Mouse (Mus musculus) v-Abl transformed pro-B cells (cell line): ENCODE results near the gene Snrpa.
"Not testable (repeated sequence)": the region's sequence is repeated elsewhere in the genome, so short reads cannot be mapped to it uniquely, and the experiment has no call there.

Experiments used
- in situ Hi-C, 2 experiments: fragments of 400-800 bp; cut with MboI; formaldehyde crosslinking; loops; one replicate each; pipeline ENCODE4 v1.15.1; 2025; ENCODE audit not compliant: unreplicated experiment in 2 of 2

Gene Snrpa

GRCm38 (mm10) chr7:27195681-27196611 is at the start of gene Snrpa, which contains the start of gene BC024978:
Gene Snrpa (minus strand): TSS chr7:27196271.
Gene BC024978 (plus strand): TSS chr7:27195781.
- in situ Hi-C loops, result loop anchor here in 1 of 2 experiments (25.0 kb wide), 1 partner anchor 391 kb away; the partner anchor contains the start of gene Akt2

GRCm38 (mm10) chr7:27244088-27244487 is 48.0 kb upstream of the Snrpa start:
- in situ Hi-C loops, result not testable (repeated sequence)

- in situ Hi-C loops, result no loop called here
These were observed 47.1 kb upstream of the Snrpa start for GRCm38 (mm10) chr7:27243211-27243610.

- in situ Hi-C loops, result no loop called here
These were observed 42.5 kb upstream of the Snrpa start for GRCm38 (mm10) chr7:27238568-27238967.

GRCm38 (mm10) chr7:27237527-27237926 is 41.5 kb upstream of the Snrpa start:
- in situ Hi-C loops, result no loop called here

- in situ Hi-C loops, result no loop called here
These were observed 39.7 kb upstream of the Snrpa start for GRCm38 (mm10) chr7:27235726-27236125.

GRCm38 (mm10) chr7:27233300-27233699 is 37.2 kb upstream of the Snrpa start:
- in situ Hi-C loops, result no loop called here

GRCm38 (mm10) chr7:27232781-27233281 is 36.8 kb upstream of the Snrpa start, which contains the start of gene Coq8b:
Gene Coq8b (plus strand): TSS chr7:27233023.
- in situ Hi-C loops, result no loop called here

GRCm38 (mm10) chr7:27231693-27232331 is 35.7 kb upstream of the Snrpa start:
- in situ Hi-C loops, result no loop called here

GRCm38 (mm10) chr7:27230781-27231180 is 34.7 kb upstream of the Snrpa start:
- in situ Hi-C loops, result no loop called here

- in situ Hi-C loops, result loop anchor here in 1 of 2 experiments (5.0 kb wide), 1 partner anchor 42 kb away; no protein-coding TSS in a partner anchor
These were observed 32.8 kb upstream of the Snrpa start for GRCm38 (mm10) chr7:27228865-27229264.

GRCm38 (mm10) chr7:27228281-27228821 is 32.3 kb upstream of the Snrpa start, which contains the start of gene Itpkc:
Gene Itpkc (minus strand): TSS chr7:27228661.
- in situ Hi-C loops, result loop anchor here in 1 of 2 experiments (5.0 kb wide), 1 partner anchor 41 kb away; no protein-coding TSS in a partner anchor

- in situ Hi-C loops, result loop anchor here in 1 of 2 experiments (5.0 kb wide), 1 partner anchor 40 kb away; no protein-coding TSS in a partner anchor
These were observed 31.6 kb upstream of the Snrpa start for GRCm38 (mm10) chr7:27227676-27228075.

GRCm38 (mm10) chr7:27227276-27227675 is 31.2 kb upstream of the Snrpa start:
- in situ Hi-C loops, result loop anchor here in 1 of 2 experiments (5.0 kb wide), 1 partner anchor 40 kb away; no protein-coding TSS in a partner anchor

- in situ Hi-C loops, result loop anchor here in 1 of 2 experiments (5.0 kb wide), 1 partner anchor 38 kb away; no protein-coding TSS in a partner anchor
These were observed 29.0 kb upstream of the Snrpa start for GRCm38 (mm10) chr7:27224877-27225575.

- in situ Hi-C loops, result no loop called here
These were observed 26.5 kb upstream of the Snrpa start for GRCm38 (mm10) chr7:27222538-27222937.

GRCm38 (mm10) chr7:27221939-27222338 is 25.9 kb upstream of the Snrpa start:
- in situ Hi-C loops, result no loop called here

- in situ Hi-C loops, result no loop called here
These were observed 23.9 kb upstream of the Snrpa start for GRCm38 (mm10) chr7:27219937-27220336.

- in situ Hi-C loops, result no loop called here
These were observed 22.5 kb upstream of the Snrpa start for GRCm38 (mm10) chr7:27218586-27218985.

GRCm38 (mm10) chr7:27212626-27213025 is 16.6 kb upstream of the Snrpa start:
- in situ Hi-C loops, result no loop called here
